Mouse (Mus musculus) testis, adult 2 months (tissue): ENCODE data around the gene Fndc3c1. TPM values are rescaled to one million over a fixed set of nuclear protein-coding genes. Genes with fewer than 3 reads are reported as not detected.
"Not testable (repeated sequence)": the region's sequence is repeated elsewhere in the genome, so short reads cannot be mapped to it uniquely, and the experiment has no call there.

ENCODE experiments used
- H3K27ac ChIP-seq: fragments of 200-500 bp; 2 replicates; pipeline ENCODE4 v1.5.1; 2012; ENCODE audit warnings: low read depth, low read length; ENCODE audit not compliant: control insufficient read depth, insufficient read depth
- H3K27me3 ChIP-seq: fragments of 200-500 bp; 2 replicates; pipeline ENCODE4 v1.6.1; 2012; ENCODE audit warnings: mild to moderate bottlenecking, low read length, moderate library complexity; ENCODE audit not compliant: control insufficient read depth, insufficient read depth
- H3K36me3 ChIP-seq: fragments of 200-500 bp; 2 replicates; pipeline ENCODE4 v1.6.1; 2012; ENCODE audit warnings: mild to moderate bottlenecking, low read length; ENCODE audit not compliant: control insufficient read depth, insufficient read depth
- H3K4me1 ChIP-seq: fragments of 200-500 bp; 2 replicates; pipeline ENCODE4 v1.6.1; 2012; ENCODE audit warnings: low read length; ENCODE audit not compliant: control insufficient read depth, insufficient read depth
- H3K4me3 ChIP-seq: fragments of 200-500 bp; 2 replicates; pipeline ENCODE4 v1.5.1; 2012; ENCODE audit warnings: low read depth, mild to moderate bottlenecking, low read length, moderate library complexity, mixed read lengths; ENCODE audit not compliant: control insufficient read depth
- CTCF ChIP-seq: fragments of 200-500 bp; IDR thresholded peaks from 2 replicates; pipeline ENCODE4 v1.5.1; 2012; ENCODE audit warnings: low read depth, mild to moderate bottlenecking, inconsistent platforms, low read length, moderate library complexity; ENCODE audit not compliant: control insufficient read depth, insufficient read depth, insufficient replicate concordance
- POLR2A ChIP-seq: fragments of 200-500 bp; IDR thresholded peaks from 2 replicates; pipeline ENCODE4 v1.6.1; 2012; ENCODE audit warnings: low read depth, mild to moderate bottlenecking, inconsistent platforms, low read length, moderate library complexity; ENCODE audit not compliant: control insufficient read depth
- polyA plus RNA-seq: library from polyadenylated mRNA; depleted of rRNA; stranded (reverse); fragments of >200 nt; gene quantifications from 2 replicates; pipeline ENCODE4 v1.2.3, GENCODE M21; 2012; rRNA removed

The Fndc3c1 gene
- 1.5 and 1.7 TPM in 2 replicates for polyA plus RNA-seq

- peak within 1 kb of the TSS; percentile 79 for H3K4me3 ChIP-seq
- H3K4me1 ChIP-seq = peaks cover 2% of the 10 kb centered on the region; the same call in 1 of the 2 replicates
- no peaks in the 10 kb centered on the region for H3K27me3 ChIP-seq
- H3K27ac ChIP-seq = peak within 1 kb of the TSS; percentile 83
- H3K36me3 ChIP-seq = no peaks in the 10 kb centered on the region
- 0 out of 2 replicates have a peak, but pooled peaks have one; percentile 15 for TF ChIP-seq POLR2A
- TF ChIP-seq CTCF = no peak
Observed at GRCm38 (mm10) chrX:106485101-106485651, at the start of gene Fndc3c1. Gene Fndc3c1, minus strand, starts transcription at chrX:106485401.

GRCm38 (mm10) chrX:106486451-106486850, 1.2 kb upstream of the Fndc3c1 start:
- peak overlapping the region; percentile 83 for H3K27ac ChIP-seq
- H3K4me1 ChIP-seq = peaks cover 2% of the 10 kb centered on the region; the same call in 1 of the 2 replicates
- no peak for TF ChIP-seq POLR2A
- TF ChIP-seq CTCF = no peak
- no peaks in the 10 kb centered on the region for H3K36me3 ChIP-seq
- peak overlapping the region; percentile 76 for H3K4me3 ChIP-seq
- no peaks in the 10 kb centered on the region for H3K27me3 ChIP-seq

- Histone ChIP-seq H3K36me3 (no peaks in the 10 kb centered on the region), H3K27ac (peak overlapping the region; percentile 83), H3K4me1 (peaks cover 2% of the 10 kb centered on the region; the same call in 1 of the 2 replicates), H3K4me3 (peak overlapping the region; percentile 76), H3K27me3 (no peaks in the 10 kb centered on the region)
- TF ChIP-seq CTCF (no peak), POLR2A (no peak)
Observed at GRCm38 (mm10) chrX:106485671-106486070, 470 bp upstream of the Fndc3c1 start.

- H3K36me3 ChIP-seq, H3K27ac ChIP-seq, H3K27me3 ChIP-seq, H3K4me3 ChIP-seq, H3K4me1 ChIP-seq: not testable (repeated sequence)
Observed at GRCm38 (mm10) chrX:106479891-106480290, 5.3 kb downstream of the Fndc3c1 start.

- Histone ChIP-seq H3K27ac (no peak overlapping the region), H3K4me3 (no peak overlapping the region), H3K36me3 (no peaks in the 10 kb centered on the region), H3K27me3 (no peaks in the 10 kb centered on the region), H3K4me1 (no peaks in the 10 kb centered on the region)
- no peak for TF ChIP-seq CTCF
Observed at GRCm38 (mm10) chrX:106385304-106385703, 99.9 kb downstream of the Fndc3c1 start.

- Histone ChIP-seq H3K4me1 (no peaks in the 10 kb centered on the region), H3K27me3 (no peaks in the 10 kb centered on the region), H3K4me3 (no peak overlapping the region), H3K36me3 (no peaks in the 10 kb centered on the region), H3K27ac (no peak overlapping the region)
- no peak for TF ChIP-seq POLR2A
- no peak for TF ChIP-seq CTCF
Observed at GRCm38 (mm10) chrX:106380608-106381007, 104.6 kb downstream of the Fndc3c1 start.

Other genes starting within 250 kb of the Fndc3c1 start
- not detected in 2 replicates for gene Fnd3c2, start 230.0 kb downstream of the Fndc3c1 start, polyA plus RNA-seq
- gene Gm5127, start 97.8 kb upstream of the Fndc3c1 start, polyA plus RNA-seq = not detected in 2 replicates
- gene Cysltr1, start 118.3 kb upstream of the Fndc3c1 start, polyA plus RNA-seq = 0.06 and 0.16 TPM in 2 replicates